Mouse (Mus musculus) limb, embryonic 14.5 days (tissue): ENCODE data around the gene Csde1. TPM values are rescaled to one million over a fixed set of nuclear protein-coding genes. Genes with fewer than 3 reads are reported as not detected.

Source experiments
- ATAC-seq: fragments of 200-750 bp; cut with Nextera tagmentation; 2 replicates; pipeline ENCODE4 v1.8.0; 2017; ENCODE audit warnings: low read depth, moderate number of reproducible peaks, moderate TSS enrichment; ENCODE audit not compliant: low FRiP score
- DNase-seq: peaks from one replicate; pipeline ENCODE4 v3.0.0-alpha.2; 2015; ENCODE audit warnings: low spot score
- H3K27ac ChIP-seq: fragments of 300-500 bp; sonication (generic); replicated peaks from 2 replicates; pipeline ENCODE4 v1.5.1; 2014; ENCODE audit warnings: low read depth, mild to moderate bottlenecking, low read length, moderate library complexity, mixed read lengths
- H3K27me3 ChIP-seq: fragments of 300-500 bp; sonication (generic); 2 replicates; pipeline ENCODE4 v1.6.1; 2014; ENCODE audit warnings: low read length, mixed read lengths; ENCODE audit not compliant: control insufficient read depth, insufficient read depth
- H3K36me3 ChIP-seq: fragments of 300-500 bp; sonication (generic); 2 replicates; pipeline ENCODE4 v1.6.1; 2014; ENCODE audit warnings: mild to moderate bottlenecking, low read length, moderate library complexity, mixed read lengths; ENCODE audit not compliant: control insufficient read depth, insufficient read depth
- H3K4me1 ChIP-seq: fragments of 300-500 bp; sonication (generic); 2 replicates; pipeline ENCODE4 v1.6.1; 2014; ENCODE audit warnings: antibody characterized with exemption, low read length, mixed read lengths; ENCODE audit not compliant: control insufficient read depth, insufficient read depth
- H3K4me2 ChIP-seq: fragments of 300-500 bp; sonication (generic); replicated peaks from 2 replicates; pipeline ENCODE4 v1.6.1; 2014; ENCODE audit warnings: low read depth, mild to moderate bottlenecking, low read length, moderate library complexity; ENCODE audit not compliant: severe bottlenecking
- H3K4me3 ChIP-seq: fragments of 300-500 bp; sonication (generic); replicated peaks from 2 replicates; pipeline ENCODE4 v1.5.1; 2014; ENCODE audit warnings: low read length
- H3K9ac ChIP-seq: fragments of 300-500 bp; sonication (generic); 2 replicates; pipeline ENCODE4 v1.6.1; 2014; ENCODE audit warnings: mild to moderate bottlenecking, low read depth, low read length, moderate library complexity; ENCODE audit not compliant: severe bottlenecking
- H3K9me3 ChIP-seq: fragments of 300-500 bp; sonication (generic); 2 replicates; pipeline ENCODE4 v1.6.1; 2016; ENCODE audit warnings: low read length; ENCODE audit not compliant: control insufficient read depth
- POLR2A ChIP-seq: fragments of 200-500 bp; IDR thresholded peaks from 2 replicates; pipeline ENCODE4 v1.8.0; 2012; ENCODE audit warnings: inconsistent platforms, mild to moderate bottlenecking, moderate library complexity, borderline replicate concordance; ENCODE audit not compliant: insufficient read depth, insufficient read length; ENCODE audit errors: extremely low read depth
- WGBS: fragments of 180-500 bp; shearing (Covaris S2); extraction: QIAGEN DNeasy Blood & Tissue Kit; methylation state at CpG from one replicate; pipeline ENCODE4 v1.1.7; 2014; 5-methylcytosine and 5-hydroxymethylcytosine counted together
- polyA plus RNA-seq, 2 experiments: library from polyadenylated mRNA; depleted of rRNA in 1 of 2; stranded (reverse) in 1 of 2; unstranded in 1 of 2; fragments of >200 nt; fragmentation: Nextera tagmentation in 1 of 2; extraction: Ambion mirVana in 1 of 2; gene quantifications; 2 replicates each; pipeline versions ENCODE4 v1.2.1 to v1.2.3; 2012 to 2014

The Csde1 gene
- polyA plus RNA-seq, 2 experiments: 92.6 to 355 TPM

DNA sequence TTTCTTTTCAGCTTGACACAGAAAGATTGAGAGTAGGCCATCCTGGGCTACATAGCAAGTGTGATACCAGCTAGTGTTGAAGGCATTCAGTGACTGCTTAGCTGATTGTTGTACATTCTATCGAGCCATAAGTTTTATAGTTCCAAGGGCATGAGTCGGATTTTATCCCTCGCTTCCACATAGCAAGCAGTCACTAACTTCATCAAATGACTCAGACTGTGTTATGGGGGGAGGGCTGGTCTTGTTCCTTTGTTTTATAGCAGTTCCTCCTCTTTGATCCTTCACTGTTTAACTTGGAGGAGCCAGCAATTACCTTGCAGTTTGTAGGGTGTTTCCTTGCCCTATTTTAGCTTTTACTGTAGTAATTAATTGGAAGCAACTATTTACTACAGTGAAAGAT is 22.6 kb upstream of the Csde1 start:
- no peak overlapping the region for H3K4me3 ChIP-seq
- no peak overlapping the region for H3K9ac ChIP-seq
- DNase-seq (no peak), ATAC-seq (no peak)
- WGBS: 50% methylated on average over 3 of the region's 3 CpGs
- TF ChIP-seq POLR2A: no peak
- no peaks in the 10 kb centered on the region for H3K9me3 ChIP-seq
- H3K27ac ChIP-seq: no peak overlapping the region
- H3K4me1 ChIP-seq: peaks cover 12% of the 10 kb centered on the region
- no peak overlapping the region for H3K4me2 ChIP-seq
- H3K27me3 ChIP-seq: no peaks in the 10 kb centered on the region
- H3K36me3 ChIP-seq: peaks cover 41% of the 10 kb centered on the region

DNA sequence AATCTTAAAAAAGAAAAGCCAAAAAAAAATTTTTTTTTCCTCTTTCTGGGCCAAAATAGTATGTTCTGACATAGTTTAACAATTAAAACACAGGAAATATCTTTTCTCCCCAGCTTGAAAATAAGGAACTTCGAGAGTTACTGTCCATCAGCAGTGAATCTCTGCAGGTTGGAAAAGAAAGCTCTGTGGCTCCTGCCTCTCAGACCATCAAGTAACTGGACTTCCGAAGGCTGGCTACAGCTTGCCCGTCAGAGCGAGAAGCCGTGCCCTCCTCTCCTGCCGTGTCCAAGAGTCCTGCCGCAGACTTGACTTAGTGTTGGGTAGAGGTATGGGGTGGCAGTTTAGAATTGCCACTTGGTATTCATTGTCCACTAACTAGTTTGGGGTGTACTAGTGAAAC is 18.6 kb upstream of the Csde1 start:
- peaks cover 63% of the 10 kb centered on the region for H3K36me3 ChIP-seq
- H3K9me3 ChIP-seq: no peaks in the 10 kb centered on the region
- H3K9ac ChIP-seq: no peak overlapping the region
- H3K4me3 ChIP-seq: no peak overlapping the region
- ATAC-seq: no peak
- no peaks in the 10 kb centered on the region for H3K27me3 ChIP-seq
- no peak overlapping the region for H3K27ac ChIP-seq
- no peak overlapping the region for H3K4me2 ChIP-seq
- 97% methylated on average over 7 of the region's 7 CpGs for WGBS
- peaks cover 5% of the 10 kb centered on the region for H3K4me1 ChIP-seq
- DNase-seq: no peak
- TF ChIP-seq POLR2A: no peak

DNA sequence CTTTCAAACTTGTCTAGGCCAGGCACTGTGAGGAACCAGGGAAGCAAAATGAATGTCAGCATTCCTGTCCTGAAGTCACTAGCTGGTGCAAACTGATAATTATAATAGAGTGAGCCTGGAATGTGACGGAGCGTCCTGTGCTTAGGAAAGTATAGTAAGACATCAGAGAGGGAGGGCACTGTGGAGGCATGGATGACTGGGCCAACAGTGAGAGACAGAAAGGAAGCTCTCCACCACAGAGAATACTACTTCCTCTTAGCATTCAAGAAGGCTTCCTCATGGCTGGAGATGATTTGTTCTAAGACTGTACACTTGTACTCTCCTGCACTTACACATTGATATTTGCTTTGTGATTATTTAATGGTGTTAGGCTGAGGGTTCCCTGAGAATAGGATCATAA is 2.9 kb upstream of the Csde1 start:
- no peak for TF ChIP-seq POLR2A
- no peak overlapping the region for H3K9ac ChIP-seq
- no peak overlapping the region for H3K4me3 ChIP-seq
- no peaks in the 10 kb centered on the region for H3K27me3 ChIP-seq
- no peaks in the 10 kb centered on the region for H3K36me3 ChIP-seq
- peaks cover 8% of the 10 kb centered on the region for H3K4me1 ChIP-seq
- no peak overlapping the region for H3K4me2 ChIP-seq
- ATAC-seq: no peak
- WGBS: 75% methylated on average over 2 of the region's 2 CpGs
- H3K27ac ChIP-seq: no peak overlapping the region
- DNase-seq: no peak
- no peaks in the 10 kb centered on the region for H3K9me3 ChIP-seq

DNA sequence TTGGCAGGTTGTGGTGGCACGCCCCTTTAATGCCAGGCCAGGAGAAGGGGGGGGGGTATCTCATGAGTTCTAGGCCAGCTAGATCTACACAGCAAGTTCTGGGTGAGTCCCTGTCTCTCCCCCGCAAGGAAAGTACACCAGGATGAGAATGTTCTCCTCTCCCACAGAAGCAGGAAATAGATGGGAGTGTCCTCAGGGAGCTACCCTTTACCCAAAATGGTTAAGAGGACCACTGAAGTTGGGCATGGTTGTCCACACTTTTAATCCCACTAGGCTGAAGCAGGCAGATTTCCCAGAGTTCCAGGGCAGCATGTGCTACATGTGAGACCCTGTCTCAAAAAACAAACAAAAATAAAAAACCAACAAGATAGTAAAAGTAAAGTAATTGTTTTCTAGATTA is 764 bp upstream of the Csde1 start:
- Histone ChIP-seq H3K4me1 (peaks cover 9% of the 10 kb centered on the region), H3K27me3 (no peaks in the 10 kb centered on the region), H3K4me2 (peak overlapping the region; percentile 46; the same call in 1 of the 2 replicates), H3K36me3 (no peaks in the 10 kb centered on the region), H3K9me3 (no peaks in the 10 kb centered on the region), H3K27ac (peak overlapping the region; percentile 97), H3K4me3 (peak overlapping the region; percentile 83), H3K9ac (peak overlapping the region; percentile 99)
- 94% methylated on average over 2 of the region's 2 CpGs for WGBS
- TF ChIP-seq POLR2A: no peak
- ATAC-seq (no peak), DNase-seq (no peak)

DNA sequence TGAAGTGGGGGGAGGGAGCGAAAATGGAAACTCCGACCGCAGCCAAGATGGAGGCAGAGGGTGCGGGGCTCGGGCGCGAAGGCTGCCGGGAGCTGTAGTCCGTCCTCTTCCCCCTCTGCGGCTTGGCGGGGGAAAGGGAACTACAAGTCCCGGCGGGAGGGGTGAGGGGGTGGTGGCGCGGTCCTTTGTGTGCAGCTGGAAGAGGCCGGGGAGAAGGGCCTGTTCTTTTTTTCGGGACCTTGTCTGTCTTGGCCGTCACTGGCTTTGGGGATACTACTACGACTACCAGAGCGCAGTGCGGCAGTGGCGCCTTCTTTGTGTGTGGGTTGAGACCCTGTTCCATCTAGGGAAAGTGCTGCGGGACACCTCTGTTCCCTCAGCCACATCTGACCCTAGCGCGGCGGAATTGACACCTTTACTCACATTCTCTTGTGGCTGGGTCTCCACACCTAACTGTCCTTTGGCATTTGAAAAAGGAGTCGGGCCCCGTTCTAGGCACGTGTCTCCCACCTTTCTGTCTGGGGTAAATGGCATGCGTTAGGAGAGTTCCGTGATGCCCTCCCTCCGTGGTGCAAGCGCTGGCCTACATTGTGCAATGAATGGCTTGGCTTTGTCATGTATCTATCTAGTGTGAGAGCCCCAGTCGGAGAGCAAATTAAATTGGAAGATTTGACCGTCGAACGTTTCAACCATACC is 865 bp downstream of the Csde1 start:
- H3K4me3 ChIP-seq: peak overlapping the region; percentile 83
- TF ChIP-seq POLR2A: no peak
- peak overlapping the region; percentile 74 for H3K4me2 ChIP-seq
- peak overlapping the region; percentile 99 for H3K9ac ChIP-seq
- peaks cover 9% of the 10 kb centered on the region for H3K4me1 ChIP-seq
- H3K27me3 ChIP-seq: no peaks in the 10 kb centered on the region
- under 1% methylated on average over 27 of the region's 37 CpGs for WGBS
- H3K27ac ChIP-seq: peak overlapping the region; percentile 97
- peaks cover 3% of the 10 kb centered on the region; the same call in 1 of the 2 replicates for H3K36me3 ChIP-seq
- ATAC-seq (peak; percentile 93), DNase-seq (peak; percentile 94)
- no peaks in the 10 kb centered on the region for H3K9me3 ChIP-seq
